Mouse (Mus musculus): ENCODE measurements around the gene Unk. TPM values are rescaled to one million over a fixed set of nuclear protein-coding genes. Genes with fewer than 3 reads are reported as not detected.

The Unk gene
- total and polyA plus RNA-seq, 3 experiments: 21.7 to 42.3 TPM; not detected in 1

GRCm38 (mm10) chr11:116058868-116059690 is 29.0 kb downstream of the Unk start:
- H3K36me3 ChIP-seq (ENCODE audit: control insufficient read depth in 1 of 2, insufficient read depth in 2 of 2, low read length in 2 of 2): peaks cover 23 to 26% of the 10 kb centered on the region in 2 experiments
- peaks cover 16 to 33% of the 10 kb centered on the region in 2 experiments for H3K4me1 ChIP-seq (ENCODE audit: control insufficient read depth in 1 of 2, insufficient read depth in 2 of 2, low read length in 2 of 2)
- H3K27me3 ChIP-seq (ENCODE audit: control insufficient read depth in 1 of 2, insufficient read depth in 2 of 2, low read length in 2 of 2): no peaks in the 10 kb centered on the region
- H3K4me3 ChIP-seq (ENCODE audit: control insufficient read depth in 1 of 2, insufficient read depth in 1 of 2, low read depth in 2 of 2, low read length in 2 of 2): no peak overlapping the region
- H3K79me2 ChIP-seq (ENCODE audit: control insufficient read depth, insufficient read depth, low read length, poor library complexity): no peaks in the 10 kb centered on the region
- no peaks in the 10 kb centered on the region for H3K9me3 ChIP-seq (replicated peaks; ENCODE audit: insufficient read depth, low read length)
- DNase-seq (ENCODE audit: low read depth, low spot score): no peak
- H3K9ac ChIP-seq (ENCODE audit: control insufficient read depth, low read depth, low read length, poor library complexity, severe bottlenecking): no peak overlapping the region
- TF ChIP-seq ETS1 (IDR thresholded peaks at IDR 0.05; ENCODE audit: low read depth, low read length): no peak
- TF ChIP-seq RAD21 (IDR thresholded peaks at IDR 0.05; ENCODE audit: low read depth, low read length): no peak
- no peak for TF ChIP-seq GABPA (IDR thresholded peaks at IDR 0.05; ENCODE audit: low read depth, low read length)
- TF ChIP-seq MXI1 (IDR thresholded peaks at IDR 0.05; ENCODE audit: low read depth, low read length): no peak
- TF ChIP-seq ELF1 (IDR thresholded peaks at IDR 0.05; ENCODE audit: low read depth, low read length): no peak
- no peak for TF ChIP-seq KAT2A (conservative IDR thresholded peaks at IDR 0.05; ENCODE audit: low read depth, low read length)
- TF ChIP-seq MEF2A (IDR thresholded peaks at IDR 0.05; ENCODE audit: extremely low read depth, insufficient replicate concordance, low read depth, low read length, poor library complexity, severe bottlenecking): no peak
- no peak for TF ChIP-seq RCOR1 (IDR thresholded peaks at IDR 0.05; ENCODE audit: low read depth, low read length)
- no peak for TF ChIP-seq NELFE (IDR thresholded peaks at IDR 0.05; ENCODE audit: low read depth, low read length)
- TF ChIP-seq SIN3A (IDR thresholded peaks at IDR 0.05; ENCODE audit: low read length): no peak
- TF ChIP-seq ZNF384 (IDR thresholded peaks at IDR 0.05; ENCODE audit: low read depth, low read length): no peak
- no peak for TF ChIP-seq CHD1 (IDR thresholded peaks at IDR 0.05; ENCODE audit: low read depth, low read length)
- TF ChIP-seq GATA1 (IDR thresholded peaks at IDR 0.05; ENCODE audit: low read depth, low read length): no peak
- no peak for TF ChIP-seq JUND (IDR thresholded peaks at IDR 0.05; ENCODE audit: low read depth, low read length)
- no peak for TF ChIP-seq EP300 (IDR thresholded peaks at IDR 0.05; ENCODE audit: low read depth in 1 of 2, low read length in 2 of 2)
- TF ChIP-seq MAFK (IDR thresholded peaks at IDR 0.05; ENCODE audit: borderline replicate concordance, low read depth, low read length): no peak
- TF ChIP-seq ZKSCAN1 (IDR thresholded peaks at IDR 0.05; ENCODE audit: low read depth, low read length): no peak
- no peak for TF ChIP-seq POLR2AphosphoS5 (IDR thresholded peaks at IDR 0.05; ENCODE audit: borderline replicate concordance, low read depth, low read length)
- H3K27ac ChIP-seq (ENCODE audit: control insufficient read depth, low read depth, low read length): no peak overlapping the region

- Histone ChIP-seq H3K79me2 (ENCODE audit: control insufficient read depth, insufficient read depth, low read length, poor library complexity) (no peaks in the 10 kb centered on the region), H3K9me3 (replicated peaks; ENCODE audit: insufficient read depth, low read length) (no peaks in the 10 kb centered on the region), H3K4me1 (ENCODE audit: control insufficient read depth in 1 of 2, insufficient read depth in 2 of 2, low read length in 2 of 2) (peaks cover 16 to 31% of the 10 kb centered on the region in 2 experiments), H3K27me3 (ENCODE audit: control insufficient read depth in 1 of 2, insufficient read depth in 2 of 2, low read length in 2 of 2) (no peaks in the 10 kb centered on the region), H3K9ac (ENCODE audit: control insufficient read depth, low read depth, low read length, poor library complexity, severe bottlenecking) (no peak overlapping the region), H3K36me3 (ENCODE audit: control insufficient read depth in 1 of 2, insufficient read depth in 2 of 2, low read length in 2 of 2) (peaks cover 18 to 26% of the 10 kb centered on the region in 2 experiments), H3K27ac (ENCODE audit: control insufficient read depth, low read depth, low read length) (no peak overlapping the region), H3K4me3 (ENCODE audit: control insufficient read depth in 1 of 2, insufficient read depth in 1 of 2, low read depth in 2 of 2, low read length in 2 of 2) (no peak overlapping the region)
- no peak for DNase-seq (ENCODE audit: low read depth, low spot score)
- TF ChIP-seq POLR2A (IDR thresholded peaks at IDR 0.05; ENCODE audit: control insufficient read depth in 1 of 2, insufficient read depth in 1 of 2, low read depth in 1 of 2, low read length in 2 of 2, poor library complexity in 1 of 2) (0 out of 4 replicates have a peak, but pooled peaks of 1 of the 2 experiments have one; percentile 26), TCF12 (IDR thresholded peaks at IDR 0.05; ENCODE audit: low read depth, low read length) (no peak), MYB (IDR thresholded peaks at IDR 0.05; ENCODE audit: low read depth, low read length) (no peak)
These were observed 29.5 kb downstream of the Unk start for GRCm38 (mm10) chr11:116059691-116060025.

Measured in MEL (cell line).